Mouse (Mus musculus): ENCODE data around the gene Tcl1b1. TPM values are rescaled to one million over a fixed set of nuclear protein-coding genes. Genes with fewer than 3 reads are reported as not detected.
"Not testable (repeated sequence)": the region's sequence is repeated elsewhere in the genome, so short reads cannot be mapped to it uniquely, and the experiment has no call there.

The Tcl1b1 gene
- total RNA-seq, 2 experiments from 2014 or later: not detected

DNA sequence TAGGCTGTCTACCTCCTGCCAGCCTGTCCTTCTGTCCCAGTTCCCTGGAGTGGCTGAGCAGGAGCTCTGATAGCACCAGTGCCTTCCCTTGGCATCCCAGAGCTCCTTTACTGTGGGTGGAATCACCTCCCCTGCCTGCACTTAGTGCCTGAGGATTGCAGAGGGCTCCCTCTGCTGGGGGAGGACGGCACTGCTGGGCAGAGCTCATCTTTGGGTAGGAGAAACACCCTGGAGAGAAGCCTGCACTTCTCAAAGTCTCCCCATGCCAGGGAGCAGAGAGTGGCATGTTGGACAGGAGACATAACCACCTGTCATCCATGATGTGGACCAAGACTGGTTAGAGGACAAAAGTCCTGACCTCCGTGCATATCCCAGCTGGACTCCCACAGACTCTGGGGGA is 29.5 kb downstream of the Tcl1b1 start:
- intact Hi-C loops (cut with DNase I); DNase-seq: not testable (repeated sequence)

DNA sequence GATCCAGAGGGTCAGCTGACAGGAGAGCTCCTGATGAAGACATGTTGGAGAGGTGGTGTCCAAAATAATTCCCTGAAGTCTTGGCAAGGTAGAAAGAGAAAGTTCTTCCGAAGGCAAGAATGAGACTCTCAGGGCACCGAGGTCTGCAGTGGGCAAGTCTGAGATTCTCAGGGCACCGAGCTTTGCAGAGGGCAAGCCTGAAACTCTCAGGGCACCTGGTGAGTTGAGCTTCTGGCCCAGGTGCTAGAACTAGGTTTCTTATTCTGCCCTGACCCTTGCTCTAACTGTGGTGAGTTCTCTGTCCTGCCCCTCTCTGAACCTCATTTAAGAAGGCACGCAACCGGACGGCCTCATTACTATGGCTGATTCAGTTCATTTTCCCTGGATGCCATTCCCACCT is 31.3 kb downstream of the Tcl1b1 start, which contains the start of gene Tcl1b3:
Tcl1b3 (plus strand) TSS at position 301 of the 400 bp plus-strand sequence.
- DNase-seq; intact Hi-C loops (cut with DNase I): not testable (repeated sequence)

DNA sequence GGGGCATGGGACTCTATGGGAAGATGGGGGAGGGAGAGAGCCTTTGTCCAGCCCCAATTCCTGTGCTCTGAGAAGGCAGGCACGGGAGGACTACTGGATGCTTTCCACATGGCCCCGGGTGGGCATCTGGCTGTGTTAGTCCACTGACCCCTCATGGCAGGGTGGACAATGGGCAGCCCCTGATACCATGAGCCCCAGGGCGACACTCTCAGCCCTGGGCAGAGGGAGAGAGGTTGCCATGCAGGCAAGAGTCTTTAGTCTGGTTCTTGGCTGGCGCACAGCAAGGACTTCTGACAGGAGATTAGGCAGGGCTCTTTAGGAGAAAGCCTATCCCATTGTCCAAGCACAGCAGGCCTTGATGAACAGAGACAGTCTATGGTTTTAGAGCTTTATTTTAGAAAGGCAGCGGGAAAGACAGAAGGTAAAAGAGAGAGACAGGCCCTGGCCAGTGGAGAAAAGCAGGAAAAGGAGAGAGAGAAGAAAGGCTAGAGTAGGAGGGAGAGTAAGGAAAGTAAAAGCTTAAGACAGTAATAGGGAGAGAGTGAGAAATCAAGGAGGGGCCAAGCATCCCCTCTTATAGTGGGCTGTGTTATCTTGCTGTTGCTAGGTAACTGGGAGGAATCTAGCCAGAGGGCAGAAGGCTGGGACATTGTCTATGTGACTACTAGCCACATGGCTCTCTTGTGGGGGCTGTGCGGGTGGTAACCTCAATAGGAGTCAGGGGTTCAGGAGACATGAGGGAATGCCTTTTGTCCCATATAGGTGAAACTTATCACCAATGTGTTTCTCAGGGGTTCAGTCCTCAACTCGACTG is 40.4 kb downstream of the Tcl1b1 start:
- intact Hi-C loops (cut with DNase I); DNase-seq: not testable (repeated sequence)

DNA sequence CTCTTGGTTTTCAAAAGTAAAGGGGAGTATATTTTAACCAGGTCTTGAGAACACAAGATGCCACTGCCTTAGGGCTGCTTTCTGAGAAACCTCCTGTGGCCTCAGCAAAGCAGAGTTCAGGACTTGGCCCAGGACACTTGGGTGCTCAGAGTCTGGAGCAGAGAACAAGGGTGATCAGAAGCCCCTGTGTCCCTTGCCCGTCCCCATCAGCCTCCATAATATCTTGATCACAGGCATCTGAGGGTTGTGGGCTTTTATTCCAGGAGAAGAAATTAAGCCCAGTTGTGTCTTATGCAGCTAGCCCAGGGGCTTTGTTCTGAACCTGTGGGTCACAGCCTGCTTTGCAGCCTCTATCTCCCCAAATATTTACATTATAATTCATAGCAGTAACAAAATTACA is 42.2 kb downstream of the Tcl1b1 start, which contains the start of gene Tcl1b4:
Tcl1b4 (plus strand) TSS at position 301 of the 400 bp plus-strand sequence.
- intact Hi-C loops (cut with DNase I); DNase-seq: not testable (repeated sequence)

DNA sequence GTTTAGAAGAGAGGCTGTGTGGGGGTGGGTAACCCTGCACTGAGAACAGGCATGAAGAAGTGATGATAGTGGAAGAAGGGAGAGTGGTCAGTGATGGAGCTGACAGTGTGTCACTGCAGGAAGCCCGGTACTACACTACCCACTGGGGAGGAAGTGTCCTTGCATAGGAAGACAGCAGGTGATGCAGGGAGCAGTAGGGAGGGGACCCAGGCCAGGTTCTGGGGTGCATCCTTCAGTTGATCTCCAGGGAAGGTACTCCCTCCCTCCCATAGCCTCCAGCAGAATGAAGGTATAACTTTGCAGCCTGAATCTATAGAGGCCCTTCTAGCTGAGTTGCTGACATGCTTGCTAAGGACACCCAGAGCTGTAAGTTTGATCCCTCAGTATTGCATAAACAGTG is 47.6 kb downstream of the Tcl1b1 start:
- no peak for DNase-seq
- intact Hi-C loops (cut with DNase I): no loop called here

DNA sequence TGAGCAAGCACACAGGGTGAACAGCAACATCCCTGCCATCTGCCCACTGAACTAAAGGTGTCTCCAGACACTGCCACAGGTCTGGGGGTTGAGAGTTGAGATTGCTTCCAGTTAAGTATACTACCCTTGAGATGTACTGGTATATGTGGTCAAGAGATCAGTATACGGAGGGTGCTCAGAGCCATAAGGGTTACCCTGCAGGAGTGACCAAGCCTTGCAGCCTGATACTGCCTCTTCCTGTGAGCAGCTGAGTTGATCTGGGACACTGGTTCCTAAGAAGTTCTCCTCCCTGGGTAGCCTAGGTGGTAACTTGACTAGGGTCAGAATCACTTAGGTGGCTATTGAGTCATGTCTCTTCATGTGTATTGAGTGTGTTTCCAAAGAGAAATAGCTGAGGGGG is 49.0 kb downstream of the Tcl1b1 start:
- intact Hi-C loops (cut with DNase I): no loop called here
- DNase-seq: no peak

DNA sequence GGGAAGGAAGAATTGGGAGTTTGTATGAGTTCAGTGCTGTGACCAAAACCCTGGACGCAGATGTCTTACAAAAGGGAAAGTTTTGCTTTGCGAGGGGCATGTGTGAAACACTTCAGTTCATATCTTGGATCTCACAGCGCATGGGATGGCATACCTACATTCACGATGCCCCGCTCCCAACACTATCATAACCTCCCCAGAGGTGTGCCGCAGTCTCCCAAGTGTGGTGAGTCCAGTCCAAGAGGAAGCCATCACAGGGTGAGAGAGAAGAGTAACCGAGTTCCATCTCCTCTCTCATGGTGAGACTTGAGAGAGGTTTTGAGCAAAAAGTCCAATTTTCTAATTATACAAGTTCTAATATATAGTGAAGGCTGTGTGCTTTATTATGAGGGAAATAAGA is 49.7 kb downstream of the Tcl1b1 start:
- intact Hi-C loops (cut with DNase I): no loop called here
- no peak for DNase-seq

Other genes starting within 250 kb of the Tcl1b1 start
- 1 to 10 TPM; 3.1 to 3.8 TPM for gene Syne3, start 149.9 kb upstream of the Tcl1b1 start, total RNA-seq (2021)
- gene Glrx5, start 127.0 kb upstream of the Tcl1b1 start, total RNA-seq (2021): 10 to 100 TPM; 57.9 to 61.2 TPM
- gene Tcl1b2, start 13.7 kb upstream of the Tcl1b1 start, total RNA-seq (2021): not detected
- gene Tcl1b5, start 16.7 kb downstream of the Tcl1b1 start, total RNA-seq (2021): not detected
- not detected for gene Tcl1b3, start 31.4 kb downstream of the Tcl1b1 start, total RNA-seq (2021)
- not detected for gene Tcl1b4, start 42.3 kb downstream of the Tcl1b1 start, total RNA-seq (2021)
- not detected for gene Tcl1, start 63.1 kb downstream of the Tcl1b1 start, total RNA-seq (2021)
- not detected for gene Tunar, start 174.2 kb downstream of the Tcl1b1 start, total RNA-seq (2021)